Mouse (Mus musculus) embryonic facial prominence, embryonic 13.5 days (tissue): Measurements from ENCODE around the gene Fryl. TPM values are rescaled to one million over a fixed set of nuclear protein-coding genes. Genes with fewer than 3 reads are reported as not detected.

Experiments used
- ATAC-seq: fragments of 200-750 bp; cut with Nextera tagmentation; 2 replicates; pipeline ENCODE4 v1.8.0; 2017; ENCODE audit warnings: low read depth; ENCODE audit not compliant: insufficient number of reproducible peaks, insufficient read depth, low FRiP score, low TSS enrichment
- H3K27ac ChIP-seq: fragments of 300-500 bp; sonication (generic); 2 replicates; pipeline ENCODE4 v1.5.1; 2015; ENCODE audit warnings: moderate library complexity, mild to moderate bottlenecking, inconsistent platforms
- H3K27me3 ChIP-seq: fragments of 300-500 bp; sonication (generic); 2 replicates; pipeline ENCODE4 v1.6.1; 2015; ENCODE audit warnings: mild to moderate bottlenecking, inconsistent platforms
- H3K36me3 ChIP-seq: fragments of 300-500 bp; sonication (generic); 2 replicates; pipeline ENCODE4 v1.6.1; 2015; ENCODE audit warnings: mild to moderate bottlenecking, inconsistent platforms
- H3K4me1 ChIP-seq: fragments of 300-500 bp; sonication (generic); 2 replicates; pipeline ENCODE4 v1.6.1; 2015; ENCODE audit warnings: inconsistent platforms
- H3K4me2 ChIP-seq: fragments of 300-500 bp; sonication (generic); 2 replicates; pipeline ENCODE4 v1.6.1; 2015; ENCODE audit warnings: moderate library complexity, mild to moderate bottlenecking, inconsistent platforms
- H3K4me3 ChIP-seq: fragments of 300-500 bp; sonication (generic); 2 replicates; pipeline ENCODE4 v1.5.1; 2015; ENCODE audit warnings: mild to moderate bottlenecking, inconsistent platforms
- H3K9ac ChIP-seq: fragments of 300-500 bp; sonication (generic); 2 replicates; pipeline ENCODE4 v1.6.1; 2015; ENCODE audit warnings: mild to moderate bottlenecking, inconsistent platforms
- H3K9me3 ChIP-seq: fragments of 300-500 bp; sonication (generic); 2 replicates; pipeline ENCODE4 v1.6.1; 2016; ENCODE audit warnings: inconsistent platforms
- WGBS: fragments of 180-500 bp; shearing (Covaris S2); methylation state at CpG from one replicate; pipeline ENCODE4 v1.1.7; 2015; ENCODE audit warnings: mixed read lengths; 5-methylcytosine and 5-hydroxymethylcytosine counted together
- polyA plus RNA-seq: library from polyadenylated mRNA; unstranded; fragments of >200 nt; fragmentation: Nextera tagmentation; extraction: Ambion mirVana; gene quantifications from 2 replicates; pipeline ENCODE4 v1.2.1, GENCODE M21; 2015

The Fryl gene
- polyA plus RNA-seq, 1 experiment from 2014 or later: 30.2 TPM

DNA sequence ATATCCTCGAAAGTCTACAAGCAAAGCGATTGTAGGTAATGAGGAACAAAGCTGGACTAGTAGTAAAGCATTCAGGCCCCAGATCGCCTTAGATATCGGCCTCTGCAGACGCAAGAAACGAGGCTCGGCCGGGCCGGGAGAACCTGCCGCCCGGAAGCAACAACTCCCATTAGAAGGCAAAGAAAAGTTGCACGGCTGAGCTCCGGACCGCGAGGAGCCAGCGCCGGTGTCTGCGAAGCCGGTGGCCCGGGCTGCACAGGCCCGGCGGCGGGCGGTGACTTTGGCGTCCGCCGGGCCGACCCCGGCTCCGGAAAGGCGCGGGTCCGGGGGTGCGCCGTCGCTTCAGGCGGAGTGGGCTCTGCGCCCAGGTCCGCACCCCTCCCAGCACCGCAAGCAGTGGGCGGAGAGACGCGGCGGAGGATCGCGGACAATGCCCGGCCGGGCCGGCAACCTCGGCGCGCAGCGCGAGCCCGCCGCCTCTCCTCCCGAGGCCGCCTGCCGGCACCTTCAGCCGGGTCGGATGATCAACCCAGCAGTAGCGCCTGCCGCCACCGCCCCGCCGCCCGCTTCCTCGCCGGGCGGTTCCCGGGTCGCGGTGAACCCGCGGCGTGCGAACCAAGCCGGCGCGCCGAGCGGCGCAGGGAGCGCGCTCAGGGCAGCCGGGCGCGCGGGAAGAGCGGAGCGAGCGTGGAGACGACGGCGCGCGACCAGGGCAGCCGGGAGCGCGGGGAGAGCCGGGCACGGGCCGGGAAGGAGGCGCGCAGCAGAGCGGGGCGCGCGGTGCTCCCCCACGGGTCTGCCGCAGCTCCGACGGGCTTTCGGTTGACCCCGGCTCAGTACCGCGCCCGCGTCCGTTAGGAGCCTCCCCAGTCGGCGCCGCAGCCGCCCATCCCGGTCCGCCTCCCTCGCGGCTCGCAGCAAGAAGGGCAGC is 833 bp downstream of the Fryl start:
- Histone ChIP-seq H3K9ac (peak overlapping the region; percentile 90), H3K36me3 (no peaks in the 10 kb centered on the region), H3K9me3 (no peaks in the 10 kb centered on the region), H3K27me3 (no peaks in the 10 kb centered on the region; the same call in 1 of the 2 replicates), H3K27ac (peak overlapping the region; percentile 97), H3K4me1 (peaks cover 11% of the 10 kb centered on the region), H3K4me2 (peak overlapping the region; percentile 64), H3K4me3 (peak overlapping the region; percentile 93)
- WGBS: under 1% methylated on average over 105 of the region's 129 CpGs
- ATAC-seq: peak; percentile 43

DNA sequence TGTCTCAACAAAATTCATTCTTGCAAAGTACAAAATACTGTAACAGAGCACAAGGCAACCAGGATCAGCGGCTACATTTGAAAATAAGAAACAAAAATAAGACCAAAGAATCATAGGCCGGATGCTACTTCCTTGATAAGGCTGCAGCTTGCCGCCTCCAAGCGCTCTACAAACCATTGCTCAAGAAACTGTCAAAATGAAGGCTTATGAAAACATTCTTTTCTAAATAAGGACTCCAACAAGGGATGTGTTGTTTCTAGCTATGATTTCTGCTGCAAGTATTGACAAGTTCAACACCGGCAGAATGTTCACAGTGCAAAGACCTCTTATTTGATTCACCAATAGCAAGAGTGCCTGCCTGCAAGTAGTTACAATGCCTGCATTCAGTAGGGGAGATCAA is 1.8 kb downstream of the Fryl start:
- no peak for ATAC-seq
- H3K9ac ChIP-seq: 0 out of 2 replicates have a peak overlapping the region, but pooled peaks have one; percentile 90
- 44% methylated on average over 5 of the region's 5 CpGs for WGBS
- H3K4me1 ChIP-seq: peaks cover 11% of the 10 kb centered on the region
- 0 out of 2 replicates have a peak overlapping the region, but pooled peaks have one; percentile 97 for H3K27ac ChIP-seq
- peak overlapping the region; percentile 93 for H3K4me3 ChIP-seq
- H3K4me2 ChIP-seq: peak overlapping the region; percentile 64
- no peaks in the 10 kb centered on the region for H3K36me3 ChIP-seq
- no peaks in the 10 kb centered on the region; the same call in 1 of the 2 replicates for H3K27me3 ChIP-seq
- no peaks in the 10 kb centered on the region for H3K9me3 ChIP-seq

DNA sequence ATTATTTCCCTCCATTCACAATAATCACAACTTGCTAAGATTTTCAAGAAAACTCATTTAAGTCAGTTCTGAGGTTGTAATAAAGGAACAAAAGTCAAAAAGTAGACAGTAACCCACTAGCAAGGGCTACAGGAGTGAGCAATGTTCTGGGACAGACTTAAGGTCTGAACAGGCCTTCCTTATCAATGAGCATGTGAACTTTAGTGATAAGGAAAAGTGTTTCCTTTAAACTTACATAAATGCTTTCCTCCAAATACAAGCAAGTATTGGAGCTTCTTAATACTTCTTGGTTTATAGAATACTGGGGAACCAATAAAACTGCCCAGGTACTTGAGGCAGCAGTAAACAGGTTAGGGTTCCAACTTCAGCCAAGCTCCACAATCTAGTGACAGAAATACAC is 3.7 kb downstream of the Fryl start:
- no peak overlapping the region for H3K4me2 ChIP-seq
- H3K4me1 ChIP-seq: peaks cover 11% of the 10 kb centered on the region
- ATAC-seq: no peak

DNA sequence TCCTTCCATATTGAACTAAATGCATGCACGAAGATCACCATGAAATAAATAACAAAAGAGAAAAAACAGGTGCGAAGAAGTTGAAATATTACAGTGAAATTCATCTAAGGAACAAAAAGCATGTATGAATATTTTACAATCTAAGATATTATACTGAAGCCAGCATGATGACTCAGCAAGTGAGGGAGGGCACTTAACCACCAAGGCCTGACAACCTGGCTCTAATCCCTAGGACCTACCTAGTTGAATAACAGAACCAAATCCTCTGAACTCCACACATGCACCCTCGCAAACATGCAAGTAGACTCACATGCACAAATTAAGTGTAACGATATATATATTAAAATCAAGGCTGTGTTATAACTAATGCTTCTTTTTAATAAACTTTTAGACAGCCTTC is 7.1 kb downstream of the Fryl start:
- no peak for ATAC-seq
- Histone ChIP-seq H3K4me3 (no peak overlapping the region), H3K36me3 (no peaks in the 10 kb centered on the region), H3K4me2 (no peak overlapping the region), H3K9ac (no peak overlapping the region), H3K27me3 (no peaks in the 10 kb centered on the region), H3K4me1 (peaks cover 10% of the 10 kb centered on the region), H3K9me3 (no peaks in the 10 kb centered on the region), H3K27ac (no peak overlapping the region)
- WGBS: 95% methylated on average over 4 of the region's 4 CpGs

More for the DNA sequence above, 3.7 kb downstream of the Fryl start:
- Histone ChIP-seq H3K4me3 (no peak overlapping the region), H3K9ac (no peak overlapping the region), H3K27ac (no peak overlapping the region), H3K36me3 (no peaks in the 10 kb centered on the region), H3K9me3 (no peaks in the 10 kb centered on the region), H3K27me3 (no peaks in the 10 kb centered on the region)

DNA sequence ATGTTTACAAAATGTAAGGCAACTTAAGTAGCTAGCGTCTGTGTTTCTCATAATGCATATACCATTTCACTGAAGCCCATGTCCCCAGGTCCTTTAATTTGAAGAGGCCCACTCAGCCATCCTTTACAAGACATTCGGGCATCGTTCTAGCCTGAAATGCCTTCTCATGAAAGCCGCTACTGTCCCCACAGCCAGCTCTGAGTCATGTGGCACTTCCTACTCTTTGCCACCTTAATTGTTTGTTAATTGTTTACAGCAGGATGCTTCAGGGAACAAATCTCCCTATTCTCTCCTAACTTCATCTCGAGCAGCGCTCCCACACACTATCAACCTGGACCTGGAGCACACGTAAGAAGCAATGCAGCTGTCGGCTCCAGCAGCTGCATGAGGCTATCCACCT is 8.2 kb downstream of the Fryl start:
- Histone ChIP-seq H3K4me2 (no peak overlapping the region), H3K4me3 (no peak overlapping the region), H3K9ac (no peak overlapping the region), H3K27ac (no peak overlapping the region), H3K36me3 (no peaks in the 10 kb centered on the region), H3K27me3 (no peaks in the 10 kb centered on the region), H3K4me1 (peaks cover 6% of the 10 kb centered on the region; the same call in 1 of the 2 replicates), H3K9me3 (no peaks in the 10 kb centered on the region)
- no peak for ATAC-seq
- 57% methylated on average over 8 of the region's 8 CpGs for WGBS

DNA sequence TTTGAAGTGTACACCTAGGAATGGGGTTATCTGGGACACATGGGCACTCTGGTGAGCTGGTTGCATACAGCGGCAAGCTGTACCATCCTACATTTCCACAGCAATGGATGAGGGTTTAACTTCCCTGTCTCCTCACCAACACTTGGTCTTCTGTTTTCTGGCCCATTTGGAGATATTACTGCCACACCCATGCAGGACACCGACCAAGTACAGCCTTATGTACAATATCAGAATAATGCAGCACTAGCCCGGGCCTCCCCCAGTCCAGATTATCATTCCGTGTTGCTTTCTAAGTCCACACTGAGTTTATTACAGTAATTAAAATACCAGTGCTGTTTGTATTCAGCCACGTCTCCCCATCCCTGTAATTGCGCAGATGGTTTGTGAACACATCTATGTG is 10.0 kb downstream of the Fryl start:
- ATAC-seq: no peak
- 83% methylated on average over 6 of the region's 6 CpGs for WGBS
- no peak overlapping the region for H3K4me2 ChIP-seq

DNA sequence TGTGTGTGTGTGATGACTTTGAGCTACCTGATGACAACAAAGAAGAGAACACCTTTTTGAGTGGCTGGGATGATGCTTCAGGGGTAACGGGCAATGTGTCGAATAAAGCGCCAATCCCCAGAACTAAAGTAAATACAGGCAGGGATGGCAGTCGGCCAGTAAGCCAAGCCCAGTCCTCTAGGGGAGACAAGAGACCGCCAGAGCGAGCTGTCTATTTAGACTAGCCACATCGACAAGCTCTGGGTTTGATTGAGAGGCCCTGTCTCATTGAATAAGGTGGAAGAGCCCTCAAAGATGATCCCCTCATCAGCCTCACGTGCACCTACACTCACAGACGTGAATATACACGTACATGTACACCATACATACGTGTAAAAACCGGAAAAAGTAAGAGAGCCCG is 12.0 kb downstream of the Fryl start:
- no peaks in the 10 kb centered on the region for H3K36me3 ChIP-seq
- no peak for ATAC-seq
- H3K9me3 ChIP-seq: no peaks in the 10 kb centered on the region
- WGBS: 74% methylated on average over 13 of the region's 13 CpGs
- H3K27ac ChIP-seq: no peak overlapping the region
- no peak overlapping the region for H3K4me2 ChIP-seq
- no peaks in the 10 kb centered on the region for H3K27me3 ChIP-seq
- H3K4me3 ChIP-seq: no peak overlapping the region
- peaks cover 16% of the 10 kb centered on the region for H3K4me1 ChIP-seq
- no peak overlapping the region for H3K9ac ChIP-seq

More for the DNA sequence above, 10.0 kb downstream of the Fryl start:
- Histone ChIP-seq H3K4me3 (no peak overlapping the region), H3K9me3 (no peaks in the 10 kb centered on the region), H3K9ac (no peak overlapping the region), H3K27ac (no peak overlapping the region), H3K4me1 (peaks cover 12% of the 10 kb centered on the region), H3K27me3 (no peaks in the 10 kb centered on the region), H3K36me3 (no peaks in the 10 kb centered on the region)

DNA sequence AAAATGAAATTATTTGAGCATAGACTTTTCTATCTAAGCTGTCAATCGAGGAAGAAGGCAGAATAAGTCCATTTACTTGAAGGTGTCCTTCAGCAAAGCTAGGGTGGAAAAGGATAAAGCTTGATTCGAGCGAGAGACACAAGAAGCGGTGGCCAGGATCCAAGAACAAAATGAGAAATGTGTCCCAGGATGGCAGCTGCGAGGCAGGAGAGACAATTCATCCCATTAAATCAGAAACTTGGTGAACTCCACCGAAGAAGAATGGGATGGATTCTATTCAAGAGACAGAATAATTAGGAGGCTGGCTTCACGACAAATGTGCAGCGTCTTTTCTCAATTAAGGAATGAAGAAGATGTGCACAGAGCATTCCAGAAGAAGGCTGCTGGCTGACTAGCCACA is 14.5 kb downstream of the Fryl start:
- Histone ChIP-seq H3K4me1 (peaks cover 18% of the 10 kb centered on the region), H3K9ac (no peak overlapping the region), H3K4me3 (no peak overlapping the region), H3K27me3 (no peaks in the 10 kb centered on the region), H3K9me3 (no peaks in the 10 kb centered on the region), H3K27ac (no peak overlapping the region), H3K4me2 (no peak overlapping the region), H3K36me3 (no peaks in the 10 kb centered on the region)
- no peak for ATAC-seq
- 65% methylated on average over 8 of the region's 8 CpGs for WGBS

DNA sequence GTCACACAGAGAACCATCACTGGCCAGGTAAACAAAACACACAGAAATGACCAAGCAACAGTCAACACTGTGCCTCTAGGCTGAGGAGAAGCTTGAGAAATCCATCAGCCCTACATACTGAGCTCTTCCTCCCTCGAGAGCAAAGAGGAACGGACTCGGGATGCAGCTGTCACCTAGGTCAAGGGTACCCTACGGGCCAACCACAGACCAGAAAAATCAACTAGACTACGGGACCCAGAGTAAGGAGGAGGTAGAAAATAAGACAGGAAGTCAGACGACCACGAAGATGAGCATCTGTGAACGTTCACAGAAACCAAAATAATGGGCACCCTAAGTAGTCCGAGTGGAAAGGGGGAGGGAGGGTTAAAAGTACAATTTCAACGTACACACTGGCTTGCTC is 15.1 kb downstream of the Fryl start:
- H3K36me3 ChIP-seq: no peaks in the 10 kb centered on the region
- H3K4me3 ChIP-seq: no peak overlapping the region
- H3K4me2 ChIP-seq: no peak overlapping the region
- no peak for ATAC-seq
- 73% methylated on average over 10 of the region's 10 CpGs for WGBS
- H3K9ac ChIP-seq: no peak overlapping the region
- no peaks in the 10 kb centered on the region for H3K27me3 ChIP-seq
- H3K4me1 ChIP-seq: peaks cover 22% of the 10 kb centered on the region
- no peaks in the 10 kb centered on the region for H3K9me3 ChIP-seq
- H3K27ac ChIP-seq: no peak overlapping the region

DNA sequence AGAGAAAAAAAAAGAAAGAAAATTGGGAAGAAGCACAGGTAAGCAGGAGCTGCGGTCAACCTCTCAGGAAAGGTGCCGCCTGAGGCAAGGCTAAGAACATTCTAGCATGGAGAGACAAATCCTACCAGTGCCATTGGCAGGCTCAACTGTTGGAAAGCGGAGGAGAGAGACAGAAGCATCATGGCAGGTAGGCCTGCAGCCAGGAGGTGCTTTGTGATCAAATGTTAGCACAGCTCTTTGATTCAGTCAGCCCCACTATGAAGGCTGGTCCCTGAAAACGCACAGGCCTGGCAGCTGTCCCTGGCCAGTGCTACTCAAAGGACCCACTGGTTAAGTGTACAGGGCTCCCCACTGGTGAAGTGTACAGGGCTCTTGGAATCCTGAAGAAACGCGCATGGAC is 16.0 kb downstream of the Fryl start:
- Histone ChIP-seq H3K4me3 (no peak overlapping the region), H3K4me1 (peaks cover 18% of the 10 kb centered on the region), H3K4me2 (no peak overlapping the region), H3K27ac (no peak overlapping the region), H3K9me3 (no peaks in the 10 kb centered on the region), H3K27me3 (no peaks in the 10 kb centered on the region), H3K36me3 (no peaks in the 10 kb centered on the region), H3K9ac (no peak overlapping the region)
- no peak for ATAC-seq
- WGBS: 94% methylated on average over 6 of the region's 6 CpGs

DNA sequence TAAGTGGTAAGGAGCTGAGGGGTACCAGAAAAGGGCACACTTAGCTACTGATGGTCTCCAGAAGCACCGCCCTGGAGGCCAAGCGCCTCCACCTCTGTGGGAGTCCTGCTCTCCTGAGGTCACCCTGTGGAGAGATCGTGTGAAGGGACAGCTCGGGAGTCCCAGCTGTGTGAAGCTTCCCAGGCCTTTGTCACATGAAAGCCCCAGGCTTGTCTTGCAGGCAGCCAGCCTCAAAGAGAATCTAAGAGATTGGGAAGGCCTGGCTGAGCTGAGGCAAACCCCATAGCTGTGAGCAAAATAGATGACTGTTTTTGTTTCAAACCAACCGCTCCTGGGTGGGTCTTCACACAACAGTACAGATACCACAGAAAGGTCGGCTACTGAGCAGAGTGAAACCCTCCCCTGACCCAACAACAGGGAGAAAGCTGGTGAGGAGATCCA is 19.5 kb downstream of the Fryl start:
- peaks cover 38% of the 10 kb centered on the region for H3K4me1 ChIP-seq
- WGBS: 37% methylated on average over 6 of the region's 6 CpGs
- H3K27ac ChIP-seq: no peak overlapping the region; the same call in 1 of the 2 replicates
- H3K27me3 ChIP-seq: no peaks in the 10 kb centered on the region
- no peaks in the 10 kb centered on the region for H3K36me3 ChIP-seq
- no peaks in the 10 kb centered on the region for H3K9me3 ChIP-seq
- H3K9ac ChIP-seq: no peak overlapping the region
- no peak overlapping the region for H3K4me2 ChIP-seq
- ATAC-seq: no peak
- no peak overlapping the region for H3K4me3 ChIP-seq

DNA sequence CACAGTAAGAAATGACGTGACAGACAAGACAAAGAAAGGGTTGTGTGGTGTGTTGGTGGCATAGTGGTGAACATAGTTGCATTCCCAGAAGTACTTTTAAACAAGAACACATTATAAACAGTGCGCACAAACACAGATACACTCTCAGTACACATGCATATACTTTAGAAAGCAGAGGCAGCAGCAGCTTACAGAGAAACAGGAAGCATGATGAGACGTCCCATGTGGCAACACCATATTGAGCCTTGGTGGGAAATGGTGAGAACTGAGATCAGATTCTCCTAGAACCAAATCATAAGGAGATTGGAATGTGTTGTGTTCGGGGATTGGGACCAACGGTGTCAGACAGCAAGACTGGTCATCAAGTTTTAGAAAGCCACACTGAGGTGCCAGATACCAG is 21.2 kb downstream of the Fryl start:
- H3K27me3 ChIP-seq: no peaks in the 10 kb centered on the region
- 69% methylated on average over 5 of the region's 5 CpGs for WGBS
- no peak overlapping the region for H3K4me2 ChIP-seq
- ATAC-seq: no peak
- no peak overlapping the region for H3K27ac ChIP-seq
- H3K9me3 ChIP-seq: no peaks in the 10 kb centered on the region
- H3K9ac ChIP-seq: no peak overlapping the region
- peaks cover 34% of the 10 kb centered on the region for H3K4me1 ChIP-seq
- H3K4me3 ChIP-seq: no peak overlapping the region
- H3K36me3 ChIP-seq: no peaks in the 10 kb centered on the region
